Mouse (Mus musculus) mouse embryonic stem cell (cell line): ENCODE data around the gene Fbln7.

Experiments
- in situ Hi-C, 2 experiments: fragments of 300-500 bp; cut with MboI; formaldehyde crosslinking; loops; 1 replicate in 1 of 2; 3 replicates in 1 of 2; pipeline ENCODE4 v1.14.3; 2019 to 2020; ENCODE audit warnings: low sequenced_read_pairs in 2 of 2, low pct_unique_long_range_greater_than_20kb in 1 of 2, mixed read lengths in 1 of 2; ENCODE audit not compliant: unreplicated experiment in 1 of 2

Gene Fbln7

GRCm38 (mm10) chr2:128859861-128860260, 2.9 kb upstream of the Fbln7 start:
- in situ Hi-C loops, result no loop called here

DNA sequence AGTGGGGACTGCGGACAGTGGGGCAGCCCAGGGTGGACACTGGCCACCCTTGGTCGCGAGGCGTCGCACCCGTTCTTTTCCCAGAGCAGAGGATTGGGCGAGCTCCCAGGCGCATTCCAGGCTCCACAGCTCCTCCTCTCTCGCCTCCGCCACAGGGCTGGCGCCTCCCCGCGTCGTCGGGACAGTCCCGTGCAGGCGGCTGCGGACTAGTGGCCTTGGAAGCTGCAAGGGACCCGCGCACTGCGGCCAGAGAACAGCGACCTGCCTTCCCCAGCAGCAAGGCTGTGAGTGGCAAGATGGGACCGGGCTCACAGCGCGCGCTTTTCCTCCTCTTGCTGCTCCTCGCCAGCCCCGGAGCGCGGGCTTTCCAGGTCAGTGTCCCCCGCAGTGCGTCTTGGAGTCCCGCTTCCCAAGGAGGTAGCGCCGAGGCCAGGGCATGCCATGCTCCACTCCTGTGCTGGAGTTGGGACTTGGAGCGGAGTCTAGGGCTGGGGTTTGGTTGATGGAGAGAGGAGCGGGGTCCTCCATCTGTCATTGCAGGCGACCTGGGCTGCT, 1.1 kb downstream of the Fbln7 start:
- in situ Hi-C loops, result no loop called here

GRCm38 (mm10) chr2:128865061-128865460, 2.3 kb downstream of the Fbln7 start:
- in situ Hi-C loops, result no loop called here

DNA sequence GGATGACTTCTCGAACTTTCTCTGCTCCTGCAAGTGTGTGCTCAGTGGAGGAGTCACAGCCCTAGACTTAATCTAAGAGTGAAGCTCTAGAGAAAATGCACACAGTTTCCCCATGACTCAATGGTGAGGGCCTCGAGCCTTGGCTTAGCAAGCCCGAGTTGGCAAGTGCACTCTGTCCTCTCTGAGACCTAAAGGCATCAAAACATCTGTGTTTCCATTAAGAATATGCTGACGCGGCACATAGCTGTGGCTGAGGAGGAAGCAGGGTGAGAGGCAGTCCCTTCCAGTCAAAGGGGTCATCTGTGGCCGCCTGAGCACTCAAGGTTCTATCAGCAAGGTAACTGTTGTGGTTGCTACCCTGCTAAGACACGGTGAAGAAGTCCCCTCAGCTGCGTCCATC, 8.9 kb downstream of the Fbln7 start:
- in situ Hi-C loops, result no loop called here

DNA sequence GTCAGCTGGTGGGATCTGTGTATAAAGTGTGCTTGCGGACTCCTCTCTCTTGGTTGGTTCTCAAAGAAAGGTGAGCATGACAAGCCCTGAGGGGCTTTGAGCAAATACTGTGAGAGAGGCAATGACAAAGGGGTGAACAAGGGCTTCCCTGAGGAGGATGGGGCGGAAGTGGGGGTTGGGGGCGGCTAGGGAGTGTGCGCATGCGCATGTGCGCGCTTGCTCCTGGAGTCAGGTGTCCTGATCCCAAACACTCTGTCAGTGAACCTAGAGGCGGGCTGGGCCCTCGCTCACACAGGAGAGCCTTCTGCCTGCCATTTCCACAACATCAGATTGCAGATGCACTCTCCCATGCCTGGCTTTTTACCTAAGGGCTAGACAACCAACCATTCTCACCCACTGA, 9.5 kb downstream of the Fbln7 start:
- in situ Hi-C loops, result no loop called here

- in situ Hi-C loops, result loop anchor here in 1 of 2 experiments (25.0 kb wide), 1 partner anchor 387 kb away; no protein-coding TSS in a partner anchor
These were observed 12.7 kb downstream of the Fbln7 start for GRCm38 (mm10) chr2:128875526-128875925.

DNA sequence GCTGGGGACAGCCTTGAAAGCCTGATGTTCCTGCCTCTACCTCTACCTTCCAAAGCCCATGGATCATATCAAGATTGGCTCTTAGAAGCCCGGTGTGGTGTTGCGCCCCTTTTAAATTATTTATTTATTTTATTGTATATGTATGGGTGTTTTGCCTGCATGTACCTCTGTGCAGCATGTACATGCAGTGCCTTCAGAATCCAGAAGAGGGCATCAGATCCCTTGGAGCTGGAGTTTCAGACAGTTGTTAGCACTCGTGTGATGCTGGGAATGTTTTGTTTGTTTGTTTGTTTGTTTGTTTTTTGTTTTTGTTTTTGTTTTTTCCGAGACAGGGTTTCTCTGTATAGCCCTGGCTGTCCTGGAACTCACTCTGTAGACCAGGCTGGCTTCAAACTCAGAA, 18.5 kb downstream of the Fbln7 start:
- in situ Hi-C loops, result loop anchor here in 1 of 2 experiments (25.0 kb wide), 1 partner anchor 381 kb away; no protein-coding TSS in a partner anchor

- in situ Hi-C loops, result loop anchor here in 1 of 2 experiments (25.0 kb wide), 1 partner anchor 377 kb away; no protein-coding TSS in a partner anchor
These were observed 22.5 kb downstream of the Fbln7 start for GRCm38 (mm10) chr2:128885225-128885811.

DNA sequence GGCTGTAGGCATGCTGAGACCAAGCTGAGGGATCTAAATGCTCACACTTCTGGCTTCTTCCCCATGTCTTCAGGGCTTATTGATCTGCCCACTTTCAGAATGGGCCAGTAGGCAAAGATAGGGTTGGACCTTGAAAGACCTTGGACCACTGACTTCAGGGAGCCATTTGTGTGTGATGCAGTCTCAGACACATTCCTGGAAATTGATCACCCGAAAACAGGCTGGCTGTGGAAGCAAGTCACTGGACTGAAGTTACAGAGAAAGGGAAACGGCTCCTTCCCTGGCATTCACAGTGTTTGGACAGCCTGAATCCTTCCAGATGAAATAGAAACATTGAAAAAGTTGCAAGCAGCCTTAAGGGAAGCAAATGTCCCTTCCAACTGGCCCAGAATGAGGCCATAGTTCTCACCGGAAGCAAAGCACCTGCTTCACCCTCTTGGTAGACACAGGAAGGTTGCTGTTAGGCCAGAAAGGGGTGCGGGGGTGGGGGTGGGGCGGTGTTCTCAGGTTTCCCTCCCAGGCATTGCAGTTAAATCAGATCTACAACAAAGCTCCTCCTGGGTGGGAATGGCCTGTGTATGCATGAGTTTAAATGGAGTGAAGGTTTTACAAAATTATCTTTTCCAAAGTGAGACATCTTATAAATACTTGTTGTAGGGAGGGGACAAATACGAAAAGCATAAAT, 25.2 kb downstream of the Fbln7 start:
- in situ Hi-C loops, result loop anchor here in 1 of 2 experiments (25.0 kb wide), 1 partner anchor 374 kb away; no protein-coding TSS in a partner anchor

- in situ Hi-C loops, result loop anchor here (10.0 to 25.0 kb wide), 2 partner anchors 164 to 372 kb away; no protein-coding TSS in a partner anchor
These were observed 28.0 kb downstream of the Fbln7 start for GRCm38 (mm10) chr2:128890661-128891335.

DNA sequence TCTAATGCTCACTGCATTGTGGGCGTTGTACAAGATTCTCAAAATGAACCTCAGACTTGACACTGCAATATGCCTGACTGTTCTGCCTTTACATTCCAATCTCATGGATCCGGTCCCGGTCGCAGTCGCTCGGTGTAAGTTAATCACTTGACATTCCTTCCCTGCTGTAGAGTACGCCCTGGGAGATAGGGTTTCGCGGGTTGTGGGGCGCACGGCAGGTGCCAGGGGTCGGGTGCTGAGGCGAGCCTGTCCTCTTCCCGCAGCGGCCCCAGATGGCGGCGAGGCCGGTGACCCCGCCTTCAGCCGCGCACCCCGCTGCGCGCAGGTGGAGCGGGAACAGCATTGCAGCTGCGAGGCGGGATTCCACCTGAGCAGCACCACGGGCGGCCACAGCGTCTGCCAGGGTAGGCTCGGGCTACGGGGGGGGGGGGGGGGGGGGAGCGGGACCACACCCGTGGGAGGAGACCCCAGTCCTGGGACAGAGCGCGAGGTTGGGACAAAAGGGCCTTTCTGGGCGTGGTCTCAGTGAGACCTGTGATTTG, 29.5 kb downstream of the Fbln7 start:
- in situ Hi-C loops, result loop anchor here (10.0 to 25.0 kb wide), 2 partner anchors 163 to 370 kb away; no protein-coding TSS in a partner anchor

DNA sequence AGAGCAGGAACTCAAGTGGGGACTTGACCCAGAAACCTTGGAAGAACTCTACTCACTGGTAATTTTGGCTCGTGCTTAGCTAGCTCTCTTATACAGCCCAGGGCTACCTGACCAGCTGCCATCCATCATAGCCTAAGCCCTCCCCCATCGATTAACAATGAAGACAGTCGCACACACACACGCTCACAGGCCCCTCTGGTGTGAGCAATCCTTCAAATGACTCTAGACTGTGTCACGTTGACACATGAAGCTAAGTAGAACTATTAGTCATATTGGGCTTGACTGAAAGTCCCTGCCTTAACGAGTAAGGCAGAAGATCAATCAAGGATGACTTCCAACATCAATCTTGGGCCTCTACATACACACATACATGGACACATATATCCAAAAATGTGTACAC, 40.1 kb downstream of the Fbln7 start:
- in situ Hi-C loops, result no loop called here

GRCm38 (mm10) chr2:128903661-128904060, 40.9 kb downstream of the Fbln7 start:
- in situ Hi-C loops, result no loop called here

- in situ Hi-C loops, result no loop called here
These were observed 52.2 kb downstream of the Fbln7 start for GRCm38 (mm10) chr2:128914978-128915377.

DNA sequence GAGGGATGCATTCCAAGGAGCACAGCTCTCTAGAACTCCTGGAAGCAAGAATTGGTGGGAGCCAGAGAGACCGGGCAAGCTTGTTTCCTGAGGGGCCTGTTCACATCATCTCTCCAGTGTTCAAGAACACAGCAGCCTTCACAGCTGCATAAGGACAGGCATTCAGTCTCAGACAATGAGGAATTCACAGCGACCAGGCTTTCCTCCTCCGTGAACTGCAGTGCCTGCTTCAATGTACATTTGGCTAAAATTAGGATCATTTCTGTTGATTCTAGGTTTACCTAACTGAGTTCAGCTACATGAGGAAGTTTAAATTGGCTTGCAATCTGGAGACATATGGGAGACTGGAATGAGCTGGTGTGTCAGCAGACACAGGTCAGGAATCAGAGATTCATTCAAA, 53.7 kb downstream of the Fbln7 start:
- in situ Hi-C loops, result no loop called here

GRCm38 (mm10) chr2:128924799-128925198, 62.0 kb downstream of the Fbln7 start:
- in situ Hi-C loops, result no loop called here

DNA sequence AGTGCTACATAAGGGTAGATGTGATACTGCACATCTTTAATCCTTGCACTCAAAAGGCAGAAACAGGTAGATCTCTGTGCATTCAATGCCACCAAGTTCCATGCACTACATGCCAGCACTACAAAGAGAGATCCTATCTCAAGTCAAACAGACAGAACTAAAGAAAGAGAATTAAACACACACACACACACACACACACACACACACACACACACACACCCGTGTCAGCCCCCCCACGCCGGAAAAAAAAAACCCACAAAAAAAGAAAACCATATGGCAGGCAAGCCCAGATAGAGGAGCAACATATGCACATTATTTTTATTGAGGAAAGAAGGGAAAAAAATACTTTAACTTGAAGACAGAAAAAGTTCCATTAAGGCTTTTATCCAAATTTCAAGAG, 65.7 kb downstream of the Fbln7 start:
- in situ Hi-C loops, result no loop called here

GRCm38 (mm10) chr2:128930704-128931103, 67.9 kb downstream of the Fbln7 start:
- in situ Hi-C loops, result no loop called here

- in situ Hi-C loops, result no loop called here
These were observed 73.5 kb downstream of the Fbln7 start for GRCm38 (mm10) chr2:128936256-128936655.
